Mouse (Mus musculus) limb, embryonic 12.5 days (tissue): ENCODE data around the gene Sptlc2. TPM values are rescaled to one million over a fixed set of nuclear protein-coding genes. Genes with fewer than 3 reads are reported as not detected.

ENCODE experiments used
- ATAC-seq: fragments of 200-750 bp; cut with Nextera tagmentation; 2 replicates; pipeline ENCODE4 v1.8.0; 2017; ENCODE audit warnings: low read depth, moderate TSS enrichment; ENCODE audit not compliant: insufficient number of reproducible peaks, insufficient read depth, low FRiP score, low TSS enrichment
- H3K27ac ChIP-seq: fragments of 300-500 bp; sonication (generic); 2 replicates; pipeline ENCODE4 v1.5.1; 2016; ENCODE audit warnings: mild to moderate bottlenecking, moderate library complexity
- H3K27me3 ChIP-seq: fragments of 300-500 bp; sonication (generic); 2 replicates; pipeline ENCODE4 v1.6.1; 2016; ENCODE audit warnings: mild to moderate bottlenecking, moderate library complexity
- H3K36me3 ChIP-seq: fragments of 300-500 bp; sonication (generic); 2 replicates; pipeline ENCODE4 v1.6.1; 2016; ENCODE audit warnings: mild to moderate bottlenecking, moderate library complexity
- H3K4me1 ChIP-seq: fragments of 300-500 bp; sonication (generic); replicated peaks from 2 replicates; pipeline ENCODE4 v1.6.1; 2016
- H3K4me2 ChIP-seq: fragments of 300-500 bp; sonication (generic); 2 replicates; pipeline ENCODE4 v1.6.1; 2016; ENCODE audit warnings: mild to moderate bottlenecking, moderate library complexity
- H3K4me3 ChIP-seq: fragments of 300-500 bp; sonication (generic); replicated peaks from 2 replicates; pipeline ENCODE4 v1.5.1; 2016; ENCODE audit warnings: mild to moderate bottlenecking
- H3K9ac ChIP-seq: fragments of 300-500 bp; sonication (generic); replicated peaks from 2 replicates; pipeline ENCODE4 v1.6.1; 2016; ENCODE audit warnings: mild to moderate bottlenecking, moderate library complexity
- H3K9me3 ChIP-seq: fragments of 300-500 bp; sonication (generic); 2 replicates; pipeline ENCODE4 v1.6.1; 2016; ENCODE audit warnings: mild to moderate bottlenecking, moderate library complexity
- WGBS: fragments of 180-500 bp; shearing (Covaris S2); methylation state at CpG from one replicate; pipeline ENCODE4 v1.1.7; 2016; 5-methylcytosine and 5-hydroxymethylcytosine counted together
- polyA plus RNA-seq: library from polyadenylated mRNA; unstranded; fragments of >200 nt; fragmentation: Nextera tagmentation; extraction: Ambion mirVana; gene quantifications from 2 replicates; pipeline ENCODE4 v1.2.1, GENCODE M21; 2016

The Sptlc2 gene
- polyA plus RNA-seq, 1 experiment from 2014 or later, result 64.6 TPM

DNA sequence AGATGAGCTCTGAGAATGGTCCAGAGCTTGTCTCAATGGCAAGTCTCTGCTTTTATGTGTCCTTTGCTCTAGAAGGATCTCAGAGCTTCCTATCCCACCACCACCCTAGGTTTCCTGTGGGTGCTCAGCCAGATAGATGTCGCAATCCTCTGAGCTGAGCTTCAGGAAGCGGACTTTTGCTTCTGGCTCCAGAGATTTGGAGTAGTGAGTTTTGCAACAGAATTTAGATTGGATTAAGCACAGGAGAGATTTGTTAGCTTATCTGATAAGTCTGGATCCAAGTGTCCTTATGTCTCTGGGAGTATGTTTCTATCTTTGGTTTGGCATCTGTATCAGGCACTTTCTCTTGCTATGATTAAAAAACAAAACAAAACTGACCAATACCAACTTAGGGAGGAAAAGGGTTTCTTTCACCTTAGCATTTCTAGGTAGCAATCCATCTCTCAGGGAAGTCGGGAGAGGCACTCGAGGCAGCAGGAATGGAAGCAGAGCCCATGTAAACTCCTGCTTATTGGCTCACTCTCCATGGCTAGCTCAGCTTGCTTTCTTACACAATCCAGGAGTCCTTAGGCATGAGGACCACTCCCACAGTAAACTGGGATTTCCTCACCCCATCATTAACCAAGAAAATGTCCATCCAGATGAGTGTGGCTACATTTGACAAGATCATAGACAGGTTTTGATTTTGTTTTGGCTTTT, 5.4 kb upstream of the Sptlc2 start:
- no peaks in the 10 kb centered on the region for H3K9me3 ChIP-seq
- no peak overlapping the region for H3K27ac ChIP-seq
- H3K4me1 ChIP-seq, result no peaks in the 10 kb centered on the region
- no peak overlapping the region for H3K4me3 ChIP-seq
- H3K27me3 ChIP-seq, result no peaks in the 10 kb centered on the region
- no peaks in the 10 kb centered on the region for H3K36me3 ChIP-seq
- no peak for ATAC-seq
- 70% methylated on average over 4 of the region's 4 CpGs for WGBS
- no peak overlapping the region for H3K9ac ChIP-seq
- no peak overlapping the region for H3K4me2 ChIP-seq

DNA sequence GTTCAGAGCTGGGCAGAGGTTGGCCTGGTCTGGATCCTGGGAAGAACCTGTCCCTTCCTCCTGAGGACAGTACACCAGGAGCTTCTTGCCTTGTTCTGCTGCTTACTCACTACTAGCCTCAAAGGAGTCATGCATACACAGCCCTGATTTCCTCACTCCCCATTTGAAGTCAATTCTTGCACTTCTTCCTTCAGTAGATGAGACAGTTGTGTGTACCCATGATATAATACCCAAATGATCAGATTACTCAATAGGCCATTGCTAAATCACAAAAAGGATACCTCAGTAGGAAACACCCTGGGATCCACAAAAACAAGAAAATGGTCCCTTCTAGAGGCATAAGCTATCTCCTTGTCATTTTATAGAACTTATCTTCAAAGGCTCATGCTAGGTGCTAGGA, 3.2 kb upstream of the Sptlc2 start:
- H3K9ac ChIP-seq, result no peak overlapping the region
- no peak for ATAC-seq
- no peaks in the 10 kb centered on the region for H3K36me3 ChIP-seq
- no peaks in the 10 kb centered on the region for H3K27me3 ChIP-seq
- no peak overlapping the region for H3K27ac ChIP-seq
- peaks cover 11% of the 10 kb centered on the region for H3K4me1 ChIP-seq
- no peak overlapping the region for H3K4me3 ChIP-seq
- H3K4me2 ChIP-seq, result no peak overlapping the region
- no peaks in the 10 kb centered on the region for H3K9me3 ChIP-seq

DNA sequence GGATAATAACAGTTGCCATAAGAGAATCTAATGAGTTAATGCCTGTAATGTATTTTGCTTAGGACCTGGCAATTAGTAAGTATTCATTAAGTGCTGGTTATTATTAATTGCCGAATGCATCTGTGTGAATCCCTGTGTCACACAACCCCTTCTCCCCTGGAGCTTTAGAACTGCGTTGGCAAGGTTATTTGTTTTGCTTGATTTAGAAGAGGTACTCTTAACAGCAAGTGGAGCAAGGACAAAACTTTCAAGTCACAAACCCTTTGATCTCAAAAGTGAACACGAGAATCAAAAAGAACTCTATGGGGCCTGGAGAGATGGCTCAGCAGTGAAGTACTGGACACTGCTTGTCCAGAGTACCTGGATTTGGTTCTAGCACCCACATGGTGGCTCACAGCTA, 1.1 kb upstream of the Sptlc2 start:
- Histone ChIP-seq H3K27ac (no peak overlapping the region), H3K27me3 (no peaks in the 10 kb centered on the region), H3K9ac (no peak overlapping the region), H3K36me3 (no peaks in the 10 kb centered on the region), H3K4me1 (peaks cover 16% of the 10 kb centered on the region), H3K4me2 (peak overlapping the region; percentile 92), H3K9me3 (no peaks in the 10 kb centered on the region), H3K4me3 (no peak overlapping the region; the same call in 1 of the 2 replicates)
- WGBS, result 68% methylated on average over 3 of the region's 3 CpGs
- no peak for ATAC-seq

DNA sequence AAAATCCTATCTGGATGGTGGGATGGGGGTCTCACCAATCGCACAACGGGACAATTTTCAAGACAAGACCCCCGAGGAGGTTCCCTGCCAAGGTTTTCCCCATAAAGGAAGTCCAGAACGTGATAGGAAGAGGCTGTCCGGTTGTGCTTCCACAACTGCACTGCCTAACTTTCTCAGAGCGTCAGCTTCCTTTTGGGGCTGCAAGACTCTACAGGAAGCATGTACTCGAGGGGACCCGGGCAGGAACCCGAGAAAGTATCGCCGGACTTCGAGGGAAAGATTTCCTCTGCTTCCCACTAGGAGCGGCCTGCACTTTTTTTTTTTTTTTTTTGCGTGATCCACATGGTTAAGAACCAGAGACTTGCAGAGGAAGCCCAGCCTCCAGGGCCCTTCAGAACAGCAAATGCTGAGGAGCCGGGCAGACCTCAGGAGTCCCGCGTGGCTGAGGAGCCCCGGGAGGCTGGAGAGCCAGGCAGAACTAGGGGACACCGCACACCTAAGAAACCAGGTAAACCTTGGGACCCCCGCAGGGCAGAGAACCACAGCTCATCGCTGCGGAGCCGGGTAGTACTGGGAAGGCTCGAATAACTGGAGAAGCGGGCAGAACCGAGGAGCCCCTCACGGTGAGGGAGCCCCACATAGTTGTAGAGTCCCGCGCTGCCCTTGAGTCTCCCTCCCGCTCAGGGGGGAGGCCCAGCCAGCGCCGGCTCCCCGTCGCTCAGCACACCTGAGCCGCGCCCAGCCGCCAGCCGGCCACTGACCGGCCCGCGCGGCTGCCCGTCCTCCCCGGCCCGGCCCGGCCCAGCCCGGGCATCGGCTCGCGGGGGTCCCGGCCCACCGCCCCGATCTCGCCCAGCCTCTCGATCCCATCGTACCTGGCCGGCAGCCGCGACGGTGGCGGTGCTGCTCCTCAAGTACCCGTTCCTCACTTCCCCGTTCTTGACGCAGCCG, 709 bp downstream of the Sptlc2 start:
- Histone ChIP-seq H3K9ac (peak overlapping the region; percentile 84), H3K4me3 (peak overlapping the region; percentile 96), H3K4me1 (peaks cover 16% of the 10 kb centered on the region), H3K27me3 (no peaks in the 10 kb centered on the region), H3K4me2 (peak overlapping the region; percentile 92), H3K9me3 (no peaks in the 10 kb centered on the region), H3K27ac (peak overlapping the region; percentile 76), H3K36me3 (no peaks in the 10 kb centered on the region)
- WGBS, result 1% methylated on average over 63 of the region's 65 CpGs
- peak; percentile 56 for ATAC-seq

DNA sequence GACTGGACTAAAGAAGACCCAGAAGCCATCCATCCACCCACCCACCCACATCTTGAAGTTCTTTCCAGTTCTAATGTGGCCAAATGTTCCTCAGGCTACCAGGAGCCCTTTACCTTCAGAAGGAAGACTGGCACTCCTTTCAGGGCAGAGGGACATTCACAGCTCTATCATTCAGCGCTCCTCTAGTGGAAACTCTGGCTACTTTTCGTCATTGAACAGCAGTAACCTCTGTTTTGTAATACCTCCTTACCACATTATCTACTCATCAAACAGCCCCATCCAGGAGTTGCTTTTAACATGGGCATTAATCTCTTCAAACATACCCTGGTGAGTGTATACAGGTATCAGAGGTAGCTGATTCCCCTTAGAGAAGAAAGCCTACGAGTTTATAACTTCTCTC, 3.1 kb downstream of the Sptlc2 start:
- 85% methylated on average over 3 of the region's 3 CpGs for WGBS
- Histone ChIP-seq H3K9me3 (no peaks in the 10 kb centered on the region), H3K4me2 (no peak overlapping the region), H3K27me3 (no peaks in the 10 kb centered on the region), H3K4me3 (no peak overlapping the region), H3K27ac (no peak overlapping the region), H3K36me3 (no peaks in the 10 kb centered on the region), H3K4me1 (peaks cover 16% of the 10 kb centered on the region), H3K9ac (no peak overlapping the region)
- no peak for ATAC-seq

DNA sequence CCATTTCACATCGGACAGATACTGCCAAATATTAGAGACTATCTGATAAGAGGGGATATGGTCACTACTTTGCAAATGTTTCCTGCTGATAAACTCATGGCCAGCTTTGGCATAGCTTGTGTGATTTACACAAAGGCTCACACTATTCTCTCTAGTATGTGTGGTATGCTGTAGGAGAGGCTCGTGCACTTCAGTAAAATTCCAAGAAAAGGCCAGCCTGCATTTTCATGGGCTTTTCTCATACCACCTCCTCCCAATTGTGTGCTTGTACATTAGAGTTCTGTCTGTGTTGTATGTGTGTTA, 6.8 kb downstream of the Sptlc2 start:
- ATAC-seq, result no peak
- H3K9ac ChIP-seq, result no peak overlapping the region
- H3K36me3 ChIP-seq, result no peaks in the 10 kb centered on the region
- H3K4me3 ChIP-seq, result no peak overlapping the region
- no peaks in the 10 kb centered on the region for H3K27me3 ChIP-seq
- whole genome bisulfite sequencing, result 75% methylated on average over 2 of the region's 2 CpGs
- peaks cover 9% of the 10 kb centered on the region; the same call in 1 of the 2 replicates for H3K4me1 ChIP-seq
- no peaks in the 10 kb centered on the region for H3K9me3 ChIP-seq
- no peak overlapping the region for H3K4me2 ChIP-seq
- H3K27ac ChIP-seq, result no peak overlapping the region

DNA sequence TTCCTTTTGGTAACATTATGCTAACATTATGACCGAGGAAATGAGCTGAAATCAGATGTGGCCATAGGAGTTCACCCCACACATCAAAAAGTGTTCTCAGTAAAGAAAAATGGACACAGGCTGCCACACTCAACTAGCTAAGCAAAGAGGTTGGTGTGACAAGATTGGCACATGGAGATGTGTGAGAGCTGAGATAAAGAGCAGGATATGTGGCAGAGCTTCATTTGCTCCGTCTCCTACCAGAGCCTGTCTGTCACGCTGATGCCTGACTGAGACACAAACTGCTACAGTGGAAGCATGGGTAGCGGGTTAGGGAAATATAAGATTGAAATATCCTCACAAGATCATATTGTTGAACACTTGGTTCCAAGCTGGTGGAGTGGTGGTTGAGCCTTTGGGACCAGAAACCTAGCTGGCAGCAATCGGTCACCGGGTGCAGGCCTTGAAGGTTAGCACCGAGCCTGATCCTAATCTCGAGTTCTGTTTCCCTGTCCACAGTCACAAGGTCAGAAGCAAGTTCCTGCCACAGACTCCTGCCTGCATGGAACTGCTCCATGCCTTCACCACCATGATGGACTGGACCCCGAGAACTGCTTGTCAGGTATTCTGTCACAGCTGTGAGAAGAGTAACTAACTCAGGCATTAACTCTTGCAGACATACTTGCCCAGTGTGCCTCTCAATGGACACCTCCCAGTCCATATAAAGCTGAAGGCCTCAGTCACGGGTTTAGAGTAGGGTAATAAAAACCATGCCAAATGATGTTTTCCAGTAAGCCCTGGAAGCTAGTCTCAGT, 7.4 kb downstream of the Sptlc2 start:
- Histone ChIP-seq H3K9me3 (no peaks in the 10 kb centered on the region), H3K4me2 (no peak overlapping the region), H3K27me3 (no peaks in the 10 kb centered on the region), H3K36me3 (no peaks in the 10 kb centered on the region), H3K4me3 (no peak overlapping the region), H3K9ac (no peak overlapping the region), H3K4me1 (peaks cover 5% of the 10 kb centered on the region; the same call in 1 of the 2 replicates), H3K27ac (no peak overlapping the region)
- WGBS, result 76% methylated on average over 10 of the region's 10 CpGs
- ATAC-seq, result no peak

DNA sequence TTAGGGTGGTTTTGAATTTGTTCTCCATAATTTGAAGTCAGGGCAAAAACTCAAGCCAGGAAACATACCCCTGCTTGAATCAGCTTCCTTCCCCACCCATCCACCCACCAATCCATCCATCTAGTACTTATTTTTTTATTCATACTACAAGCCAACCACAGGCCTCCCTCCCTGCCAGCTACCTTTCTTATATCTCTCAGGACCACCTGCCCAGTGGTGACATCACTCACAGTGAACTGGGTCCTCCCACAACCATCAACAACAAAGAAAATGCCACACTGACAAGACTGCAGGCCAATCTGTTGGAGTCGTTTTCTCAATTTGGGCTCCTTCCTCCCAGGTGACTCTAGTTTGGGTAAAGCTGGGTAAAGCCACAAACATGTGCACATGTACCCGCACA, 8.7 kb downstream of the Sptlc2 start:
- H3K36me3 ChIP-seq, result no peaks in the 10 kb centered on the region
- WGBS, result 82% methylated on average over 2 of the region's 2 CpGs
- H3K9ac ChIP-seq, result no peak overlapping the region
- H3K27ac ChIP-seq, result no peak overlapping the region
- no peaks in the 10 kb centered on the region for H3K27me3 ChIP-seq
- no peak overlapping the region for H3K4me2 ChIP-seq
- H3K4me3 ChIP-seq, result no peak overlapping the region
- peaks cover 5% of the 10 kb centered on the region; the same call in 1 of the 2 replicates for H3K4me1 ChIP-seq
- H3K9me3 ChIP-seq, result no peaks in the 10 kb centered on the region
- no peak for ATAC-seq

DNA sequence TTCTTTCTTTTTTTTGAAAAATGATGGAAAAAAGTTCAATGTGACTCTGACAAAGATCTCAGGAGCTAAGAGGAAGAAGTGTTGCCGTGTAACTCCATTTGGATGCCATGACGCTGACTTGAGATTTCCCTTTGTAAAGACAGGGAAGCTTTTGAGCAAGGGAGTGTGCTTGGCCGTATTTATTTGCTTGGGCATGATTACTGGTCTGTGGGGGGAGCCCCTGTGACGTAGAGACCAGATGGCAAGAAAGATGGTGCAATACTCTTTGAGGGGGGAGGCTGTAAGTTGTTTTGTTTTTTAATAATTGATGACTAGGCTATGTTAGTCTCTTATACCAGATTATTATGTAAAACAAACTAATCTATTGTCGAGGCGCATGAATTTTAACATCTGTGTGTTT, 14.0 kb downstream of the Sptlc2 start:
- 94% methylated on average over 6 of the region's 6 CpGs for WGBS
- Histone ChIP-seq H3K27ac (no peak overlapping the region), H3K4me2 (no peak overlapping the region), H3K36me3 (no peaks in the 10 kb centered on the region), H3K9me3 (no peaks in the 10 kb centered on the region), H3K4me3 (no peak overlapping the region), H3K27me3 (no peaks in the 10 kb centered on the region), H3K9ac (no peak overlapping the region), H3K4me1 (peaks cover 5% of the 10 kb centered on the region; the same call in 1 of the 2 replicates)
- no peak for ATAC-seq

DNA sequence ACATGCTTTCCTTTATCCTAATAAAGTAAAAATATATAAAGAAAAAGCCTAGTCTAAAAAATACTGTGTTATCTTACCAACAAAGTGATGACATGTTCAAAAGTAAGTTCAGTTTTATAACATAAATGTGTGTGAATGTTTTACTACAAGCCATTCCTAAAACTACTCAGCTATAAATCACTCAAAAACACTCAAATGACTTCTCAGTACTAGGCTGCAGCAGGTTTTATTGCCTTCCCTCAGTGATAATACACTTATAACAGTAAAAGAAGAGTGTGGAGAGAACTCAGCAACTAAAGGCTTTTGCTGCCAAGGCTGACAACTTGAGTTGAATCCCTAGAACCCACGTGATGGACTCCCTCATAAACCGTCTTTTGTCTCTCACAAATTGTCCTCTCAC, 18.8 kb downstream of the Sptlc2 start:
- WGBS, result 56% methylated on average over 2 of the region's 2 CpGs
- Histone ChIP-seq H3K4me1 (peaks cover 4% of the 10 kb centered on the region; the same call in 1 of the 2 replicates), H3K4me2 (no peak overlapping the region), H3K36me3 (peaks cover 25% of the 10 kb centered on the region), H3K9me3 (no peaks in the 10 kb centered on the region), H3K27me3 (no peaks in the 10 kb centered on the region), H3K9ac (no peak overlapping the region), H3K4me3 (no peak overlapping the region), H3K27ac (no peak overlapping the region)
- no peak for ATAC-seq

DNA sequence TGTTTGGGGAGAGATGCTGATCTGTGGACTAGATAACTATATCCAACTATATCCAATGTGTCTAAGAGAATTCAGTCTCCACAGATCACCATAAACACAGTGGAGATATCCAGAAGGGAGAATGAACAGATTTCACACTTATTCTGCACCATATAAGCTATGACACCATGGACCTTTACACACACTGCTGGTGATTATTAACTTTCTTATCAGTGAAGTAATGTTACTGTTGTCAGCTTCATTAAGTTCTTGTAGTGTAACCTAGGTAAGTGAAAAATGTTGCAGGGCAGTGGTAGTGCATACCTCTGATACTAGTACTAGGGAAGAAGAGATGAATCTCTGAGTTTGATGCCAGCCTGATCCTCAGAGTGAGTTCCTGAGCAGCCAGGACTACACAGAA, 20.1 kb downstream of the Sptlc2 start:
- H3K4me2 ChIP-seq, result no peak overlapping the region
- no peak for ATAC-seq
- no peaks in the 10 kb centered on the region for H3K9me3 ChIP-seq
- H3K27ac ChIP-seq, result no peak overlapping the region
- H3K4me3 ChIP-seq, result no peak overlapping the region
- H3K36me3 ChIP-seq, result peaks cover 25% of the 10 kb centered on the region
- peaks cover 4% of the 10 kb centered on the region; the same call in 1 of the 2 replicates for H3K4me1 ChIP-seq
- H3K9ac ChIP-seq, result no peak overlapping the region
- no peaks in the 10 kb centered on the region for H3K27me3 ChIP-seq
